Mouse (Mus musculus) R1 (cell line): ENCODE data around the gene AC141477.1.

Source experiments
- DNase-seq: peaks from one replicate; pipeline ENCODE4 v3.0.0-alpha.2; 2018; ENCODE audit warnings: low read depth, low spot score

The AC141477.1 gene

DNA sequence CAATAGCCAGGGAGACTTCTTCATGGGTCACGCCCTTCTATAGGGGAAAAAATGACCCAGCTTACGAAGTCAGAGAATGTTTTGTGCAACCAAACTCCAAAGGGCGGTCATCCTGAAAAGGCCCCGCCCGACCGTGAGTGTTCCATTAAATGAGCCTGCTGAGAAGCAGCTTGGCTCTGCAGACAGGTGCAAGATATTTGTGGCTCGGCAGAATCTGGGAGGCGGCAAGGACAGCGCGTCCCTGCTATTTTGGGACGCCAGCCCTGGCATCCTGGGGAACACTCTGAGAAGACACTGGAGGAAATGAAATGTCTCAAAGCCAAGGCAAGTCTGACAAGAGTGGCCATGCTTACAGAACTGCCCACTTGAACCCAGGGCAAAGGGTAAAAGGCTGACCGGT lies 23.4 kb downstream of the AC141477.1 start:
- no peak for DNase-seq

DNA sequence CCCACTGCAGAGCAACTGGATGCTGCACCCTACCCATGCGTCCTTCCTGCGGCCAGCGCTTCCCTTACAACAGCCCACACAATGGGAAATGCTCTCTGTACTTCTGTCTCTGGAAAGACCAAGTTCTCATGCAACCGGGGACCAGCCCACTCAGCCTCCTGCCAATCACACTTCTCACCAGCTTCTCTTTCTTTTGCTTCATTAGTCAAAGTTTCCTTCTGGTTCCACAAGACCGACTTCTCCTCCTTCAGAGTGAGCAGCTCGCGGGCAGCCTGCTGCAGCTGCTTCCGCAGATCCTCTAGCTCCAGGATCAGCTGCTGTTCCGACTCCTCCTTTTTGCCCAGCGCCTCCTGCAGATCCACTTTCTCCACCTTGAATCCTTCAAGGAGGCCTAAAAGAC lies 31.7 kb downstream of the AC141477.1 start:
- DNase-seq = no peak

DNA sequence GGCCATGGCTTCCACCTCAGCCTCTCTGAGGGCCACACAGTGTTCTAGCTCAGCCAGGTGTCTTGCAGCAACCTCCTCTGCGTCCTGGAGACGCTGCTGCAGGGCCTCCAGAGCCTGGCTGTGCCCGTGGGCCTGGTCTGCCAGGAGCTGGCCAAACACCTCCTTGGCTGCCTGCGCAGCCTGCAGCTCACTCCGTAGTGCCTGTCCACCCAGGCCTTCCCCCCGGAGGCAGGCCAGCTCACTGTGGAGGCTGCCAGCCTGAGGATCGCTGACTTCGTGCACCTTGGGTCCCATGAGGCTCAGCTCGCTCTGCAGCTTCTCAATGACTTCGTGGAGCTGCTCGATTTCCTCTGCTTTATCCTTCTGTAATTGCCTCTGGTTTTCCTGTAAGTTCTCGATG lies 47.6 kb downstream of the AC141477.1 start:
- DNase-seq = no peak

DNA sequence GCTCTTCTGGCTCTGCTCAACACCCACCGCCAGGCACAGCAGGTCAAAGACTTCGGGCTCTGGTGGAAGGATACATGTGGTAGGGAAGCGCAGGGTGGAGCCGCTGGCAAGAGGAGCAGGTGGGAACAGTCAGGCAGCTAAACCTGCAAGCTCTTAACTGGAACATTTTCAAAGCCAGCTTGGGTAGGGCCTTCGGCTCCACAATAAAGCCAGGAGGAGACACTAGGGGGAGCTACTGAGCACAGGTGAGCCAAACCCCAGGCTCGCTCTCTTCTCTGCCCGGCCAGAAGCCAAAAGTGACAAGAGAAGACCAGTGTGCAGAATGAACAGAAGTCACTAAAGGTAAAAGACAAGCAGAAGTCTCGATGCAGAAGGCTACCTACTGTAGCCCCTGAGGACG lies 48.5 kb downstream of the AC141477.1 start:
- DNase-seq = peak; percentile 77

DNA sequence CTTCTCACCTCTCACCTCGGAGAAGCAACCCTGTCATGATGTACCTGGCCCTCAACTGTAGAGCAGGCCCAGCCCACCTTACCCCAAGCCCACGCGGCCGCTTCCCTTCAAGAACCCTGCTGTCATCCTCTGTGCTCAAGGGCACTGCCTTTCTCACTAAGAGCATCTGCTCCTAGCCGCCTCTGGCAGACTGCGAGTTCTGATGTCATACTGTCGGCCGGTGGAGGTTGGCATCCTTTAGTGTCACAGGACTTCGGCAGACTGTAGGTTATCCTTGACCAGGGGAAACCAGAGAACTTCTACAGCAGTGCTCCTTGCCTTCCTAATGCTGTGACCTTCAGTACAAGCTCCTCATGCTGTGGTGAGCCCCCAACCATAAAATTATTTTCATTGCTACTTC lies 49.1 kb downstream of the AC141477.1 start:
- no peak for DNase-seq
